Mouse (Mus musculus): Measurements from ENCODE around the gene Lrp10. TPM values are rescaled to one million over a fixed set of nuclear protein-coding genes. Genes with fewer than 3 reads are reported as not detected.
A peak's percentile ranks its signal among the peaks of the same experiment; 100 is the strongest.

Lrp10 gene
- 81.0 and 93.8 TPM in 2 replicates for polyA plus RNA-seq (2012; rRNA removed)

DNA sequence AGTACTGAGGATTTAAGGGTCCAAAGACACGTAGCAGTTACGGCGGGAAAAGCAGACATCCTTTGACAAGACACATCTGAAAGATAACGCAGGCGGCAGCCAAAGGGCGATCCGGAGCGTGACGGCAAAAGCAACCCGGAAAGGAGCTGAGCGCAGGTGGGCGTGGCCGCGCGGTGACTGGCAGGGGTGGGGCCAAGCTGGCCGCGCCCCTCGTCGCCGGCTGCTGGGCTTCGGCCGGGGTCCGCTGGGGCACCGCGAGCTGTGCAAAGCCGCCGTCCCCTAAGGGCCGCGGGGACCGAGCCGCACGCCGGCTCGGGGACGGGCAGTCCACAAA is at the start of gene Lrp10:
Lrp10 (plus strand) TSS at position 179 of the 334 bp plus-strand sequence.
- peak; percentile 89 for DNase-seq (ENCODE audit: low spot score)

DNA sequence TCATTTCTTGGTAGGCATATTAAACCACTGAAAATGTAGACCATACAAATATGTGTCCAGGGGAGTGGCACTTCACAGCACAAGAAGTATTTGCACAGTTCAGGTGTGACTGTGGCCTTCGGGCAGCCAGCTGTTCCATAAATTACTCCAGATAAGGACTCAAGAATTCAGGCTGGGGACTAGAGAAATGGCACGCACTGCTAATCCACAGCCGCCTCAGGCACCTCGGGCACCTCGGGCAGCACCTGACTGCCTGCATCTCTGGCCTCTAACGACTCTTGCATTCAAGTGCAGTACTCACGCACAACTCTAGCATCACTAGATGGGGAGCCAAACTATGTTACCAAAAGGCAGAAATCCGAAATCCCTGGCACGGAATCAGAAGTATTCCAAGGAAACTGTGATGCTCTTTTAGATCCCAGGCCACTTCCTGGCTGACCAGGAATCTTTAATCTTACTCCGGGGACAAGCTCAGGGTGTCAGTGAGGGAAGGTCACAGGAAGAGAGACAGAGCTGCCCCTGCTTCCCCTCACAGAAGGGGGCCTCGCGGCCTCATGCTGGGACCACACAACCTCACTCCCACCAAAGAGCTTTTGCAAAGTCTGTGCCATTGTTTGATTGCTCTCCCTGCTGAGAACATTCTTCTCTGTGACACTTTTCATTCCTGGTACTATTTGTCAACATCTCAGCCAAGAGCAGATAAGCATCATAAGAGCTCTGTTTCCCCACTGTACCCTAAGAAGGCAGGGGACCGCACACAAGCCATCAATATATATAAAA is 48.5 kb upstream of the Lrp10 start:
- DNase-seq (ENCODE audit: low spot score), result no peak

GRCm38 (mm10) chr14:54416229-54416775 is 47.6 kb upstream of the Lrp10 start:
- no peak for DNase-seq (ENCODE audit: low spot score)

GRCm38 (mm10) chr14:54416830-54417229 is 47.1 kb upstream of the Lrp10 start:
- DNase-seq (ENCODE audit: low spot score), result no peak

DNA sequence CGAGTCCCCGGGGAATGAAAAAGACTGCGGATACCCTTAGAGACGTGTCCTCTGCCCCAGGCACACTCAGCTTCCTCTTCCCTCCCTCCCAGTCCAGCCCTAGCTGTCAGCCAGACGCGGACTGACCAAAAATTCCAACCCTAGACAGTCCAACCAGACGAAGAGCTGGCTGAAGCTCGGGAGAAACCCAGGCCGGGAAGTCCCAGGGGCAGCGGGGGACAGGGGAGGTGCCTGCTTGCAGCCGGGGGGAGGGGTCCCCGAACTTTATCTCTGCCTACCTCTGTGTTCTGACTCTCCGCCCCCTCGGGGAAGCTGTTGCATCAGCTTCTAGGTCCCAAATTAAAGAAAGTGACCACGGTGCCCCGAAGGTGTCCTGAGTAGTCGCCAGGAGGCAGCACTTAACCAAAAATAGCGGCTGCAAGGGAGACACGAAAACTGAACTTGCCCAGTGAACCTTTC is 46.3 kb upstream of the Lrp10 start, which contains the start of gene Slc7a7:
Slc7a7 (minus strand) TSS at position 158 of the 459 bp plus-strand sequence.
- no peak for DNase-seq (ENCODE audit: low spot score)

DNA sequence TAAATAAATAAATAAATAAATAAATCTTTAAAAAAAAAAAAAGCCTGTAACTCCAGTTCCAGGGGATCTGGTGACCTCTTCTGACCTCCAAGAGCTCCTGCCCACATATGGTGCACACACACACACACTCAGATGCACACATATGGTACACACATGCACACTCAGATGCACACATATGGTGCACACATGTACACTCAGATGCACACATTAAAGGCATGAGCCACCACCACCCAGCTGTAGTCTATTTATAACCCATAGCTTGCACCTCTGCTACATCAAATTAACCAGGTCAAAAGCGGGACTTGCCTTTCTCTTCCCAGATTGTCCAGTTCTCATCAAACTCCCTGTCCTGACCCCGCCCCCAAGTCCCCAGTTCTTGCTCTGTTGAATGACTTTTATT is 42.9 kb upstream of the Lrp10 start:
- DNase-seq (ENCODE audit: low spot score), result no peak

DNA sequence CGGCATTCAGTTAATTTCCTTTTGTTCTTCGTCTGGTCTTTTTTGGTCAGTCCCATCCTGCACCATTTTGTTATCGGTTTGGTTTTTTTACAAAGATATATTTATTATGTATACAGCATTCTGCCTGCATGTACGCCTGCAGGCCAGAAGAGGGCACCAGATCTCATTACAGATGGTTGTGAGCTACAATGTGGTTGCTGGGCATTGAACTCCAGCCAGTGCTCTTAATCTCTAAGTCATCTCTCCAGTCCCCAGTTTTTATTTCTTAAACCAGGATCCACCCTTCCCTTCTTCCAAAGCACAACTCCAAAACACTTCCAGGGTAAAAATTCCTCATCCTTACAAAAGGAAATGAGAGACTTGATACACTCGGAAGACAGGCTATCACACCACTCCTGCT is 40.5 kb upstream of the Lrp10 start:
- DNase-seq (ENCODE audit: low spot score), result no peak

GRCm38 (mm10) chr14:54424634-54425033 is 39.3 kb upstream of the Lrp10 start:
- DNase-seq (ENCODE audit: low spot score), result no peak

DNA sequence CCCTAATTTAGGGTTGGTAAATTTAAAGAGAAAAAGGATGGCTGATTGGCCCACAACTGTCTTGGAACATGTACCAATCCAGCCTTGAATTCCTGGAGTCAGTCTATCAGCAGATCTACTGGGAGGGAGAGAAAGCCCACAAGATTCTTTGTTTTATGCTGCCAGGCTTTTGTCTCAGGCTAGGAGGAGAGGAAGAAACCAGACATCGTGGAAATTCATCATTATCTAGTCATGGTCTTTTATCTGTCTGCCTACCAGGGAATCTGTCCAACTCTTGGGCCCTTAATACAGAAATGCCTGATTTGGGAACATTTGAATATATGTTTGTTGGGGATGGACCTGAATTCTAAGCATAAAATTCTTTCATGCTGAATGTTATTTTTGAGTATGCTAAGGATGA is 38.4 kb upstream of the Lrp10 start:
- no peak for DNase-seq (ENCODE audit: low spot score)

DNA sequence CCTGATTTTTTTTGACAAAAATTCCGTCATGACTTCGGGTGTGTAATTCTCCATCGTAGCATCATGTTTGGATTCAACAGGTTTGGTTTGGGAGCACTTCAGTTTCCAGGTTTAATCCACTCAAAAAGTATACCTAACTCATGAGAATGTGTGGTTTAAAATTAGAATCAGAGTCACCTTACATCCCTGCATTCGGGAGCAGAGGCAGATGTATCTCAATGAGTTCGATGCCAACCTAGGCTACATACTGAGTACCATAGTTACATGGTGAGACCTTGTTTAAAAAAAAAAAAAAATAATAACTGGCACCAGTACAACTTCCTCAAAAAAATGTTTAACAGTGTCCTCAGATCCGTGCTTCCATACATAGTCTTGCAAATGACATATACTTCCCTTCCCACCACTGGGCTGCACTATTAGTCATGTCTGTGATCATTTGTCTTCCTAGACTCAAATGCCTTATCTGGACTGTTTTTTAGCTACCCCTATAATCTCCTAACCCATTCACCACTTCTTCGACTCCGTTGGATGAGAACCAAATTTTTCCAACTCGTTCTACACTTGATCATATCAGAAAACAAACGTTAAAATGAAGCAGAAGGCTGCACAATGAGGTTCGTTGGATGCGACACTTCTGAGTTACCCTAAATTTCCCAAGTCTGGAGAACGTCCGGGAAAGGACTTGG is 37.8 kb upstream of the Lrp10 start:
- no peak for DNase-seq (ENCODE audit: low spot score)

DNA sequence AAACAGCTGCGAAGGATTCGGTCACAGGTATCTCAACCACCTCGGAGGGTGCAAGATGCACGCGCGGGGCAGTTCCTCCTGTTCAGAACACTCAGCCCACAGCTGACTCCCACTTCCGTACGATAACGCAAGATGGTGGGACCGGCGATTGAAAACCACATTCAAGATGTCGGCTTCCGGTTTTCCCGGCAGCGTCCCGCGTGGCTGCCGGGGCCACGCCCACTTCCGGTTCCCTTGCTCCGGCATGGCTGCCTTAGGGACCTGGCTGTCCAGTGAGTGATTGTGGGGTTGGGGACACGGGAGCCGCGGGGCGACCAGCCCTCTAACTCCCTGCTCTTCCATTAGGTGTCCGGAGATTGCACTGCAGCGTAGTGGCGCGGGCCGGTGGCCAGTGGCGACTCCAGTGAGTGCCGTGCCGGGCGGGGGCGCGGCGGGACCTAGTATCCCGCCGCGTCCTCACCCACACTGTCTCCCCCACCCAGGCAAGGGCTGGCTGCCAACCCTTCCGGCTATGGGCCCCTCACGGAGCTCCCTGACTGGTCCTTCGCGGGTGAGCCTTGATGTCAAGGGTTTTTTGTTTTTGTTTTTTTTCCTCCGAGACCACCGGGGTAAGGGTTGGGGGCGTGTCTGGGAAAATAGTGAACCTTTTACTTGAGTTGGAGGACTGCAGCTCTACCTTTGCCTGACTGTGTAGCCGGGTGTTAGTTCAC is 37.1 kb upstream of the Lrp10 start, which contains the start of gene Mrpl52:
Mrpl52 (plus strand) TSS at position 221 of the 710 bp plus-strand sequence.
- DNase-seq (ENCODE audit: low spot score), result peak; percentile 88

DNA sequence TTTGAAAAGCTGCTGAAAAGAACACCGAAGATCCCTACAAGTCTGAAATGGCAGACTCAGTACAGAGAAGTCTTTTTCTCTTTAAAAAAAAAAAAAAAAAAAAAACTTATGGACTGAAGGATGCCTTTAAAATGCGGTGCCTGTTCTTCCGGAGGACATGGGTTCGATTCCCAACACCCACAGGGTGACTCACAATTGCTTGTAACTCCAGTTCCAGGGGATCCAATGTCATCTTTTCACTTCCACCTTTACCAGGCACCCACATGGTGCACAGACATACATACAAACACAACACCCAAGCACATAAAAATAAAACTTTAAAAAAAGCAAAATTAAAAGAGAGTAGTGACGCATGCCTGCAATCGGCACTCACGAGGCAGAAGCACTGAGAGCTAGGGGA is 36.2 kb upstream of the Lrp10 start:
- DNase-seq (ENCODE audit: low spot score), result no peak

GRCm38 (mm10) chr14:54428421-54428820 is 35.5 kb upstream of the Lrp10 start:
- no peak for DNase-seq (ENCODE audit: low spot score)

DNA sequence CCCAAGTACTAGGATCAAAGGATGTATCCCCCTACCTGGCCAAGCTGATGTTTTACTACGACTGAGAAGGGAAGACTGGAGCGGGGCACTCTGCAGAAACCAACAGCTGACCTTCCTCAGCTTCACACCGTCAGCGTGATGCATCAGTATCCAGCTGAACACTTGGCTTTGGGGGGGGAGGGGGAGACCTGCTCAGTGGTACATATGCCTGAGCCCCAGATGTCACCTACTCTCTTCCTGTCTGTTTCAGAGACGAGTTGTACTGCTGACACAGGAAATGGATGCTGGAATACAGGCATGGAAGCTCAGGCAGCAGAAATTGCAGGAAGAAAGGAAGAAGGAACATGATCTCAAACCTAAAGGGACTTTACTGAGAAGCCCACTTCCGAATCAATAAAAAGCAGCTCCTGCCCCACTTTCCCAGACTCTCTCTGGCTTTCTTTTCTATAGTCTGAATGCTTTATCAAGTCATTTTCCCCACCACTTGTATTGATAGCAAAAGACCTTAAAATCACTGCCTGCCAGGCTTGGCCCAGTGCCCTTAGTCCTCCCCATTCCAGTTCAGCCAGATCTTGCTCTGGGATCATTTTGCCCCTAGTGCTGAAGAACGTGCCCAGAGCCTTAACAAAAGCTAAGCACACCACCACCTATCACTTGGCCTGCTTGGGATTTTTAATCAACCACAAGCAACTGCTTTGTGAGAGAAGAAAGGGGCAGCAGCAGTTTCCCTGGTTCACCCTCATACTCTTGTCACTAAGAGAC is 34.4 kb upstream of the Lrp10 start:
- DNase-seq (ENCODE audit: low spot score), result no peak

DNA sequence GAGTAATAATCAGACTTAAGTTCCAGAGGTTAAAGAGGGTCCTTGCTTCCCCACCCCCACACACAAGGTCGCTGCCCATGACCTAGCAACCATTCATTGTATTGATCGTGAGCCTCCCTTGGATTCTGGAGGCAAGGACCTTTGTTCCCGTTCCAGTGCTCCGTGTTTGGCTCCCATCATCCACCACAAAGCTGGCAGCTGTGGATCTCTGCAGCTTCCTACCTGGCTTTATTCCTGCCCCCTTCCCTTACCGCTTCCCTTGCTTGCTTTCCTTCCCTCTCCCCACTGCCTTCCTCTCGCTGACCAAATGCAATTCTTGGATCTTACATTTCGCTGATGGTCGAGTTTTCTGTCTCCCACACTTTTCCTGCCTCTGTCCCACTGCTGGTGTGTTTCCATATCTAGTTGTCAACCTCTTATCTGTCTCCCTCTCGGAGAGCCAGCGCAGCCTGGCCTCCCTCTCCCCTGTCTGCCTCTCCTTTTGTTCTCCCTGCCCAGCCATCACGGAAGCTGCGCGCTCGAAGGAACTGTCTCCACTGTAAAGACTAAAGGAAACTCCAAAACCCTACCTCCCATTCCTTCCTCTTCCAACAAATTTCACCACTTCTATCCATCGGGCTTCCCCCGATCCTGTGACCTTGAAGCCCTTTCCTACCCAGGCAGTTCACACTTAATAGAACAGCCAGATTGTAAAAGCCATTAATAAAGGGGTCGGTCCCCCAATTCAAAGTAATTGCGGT is 33.4 kb upstream of the Lrp10 start:
- no peak for DNase-seq (ENCODE audit: low spot score)

DNA sequence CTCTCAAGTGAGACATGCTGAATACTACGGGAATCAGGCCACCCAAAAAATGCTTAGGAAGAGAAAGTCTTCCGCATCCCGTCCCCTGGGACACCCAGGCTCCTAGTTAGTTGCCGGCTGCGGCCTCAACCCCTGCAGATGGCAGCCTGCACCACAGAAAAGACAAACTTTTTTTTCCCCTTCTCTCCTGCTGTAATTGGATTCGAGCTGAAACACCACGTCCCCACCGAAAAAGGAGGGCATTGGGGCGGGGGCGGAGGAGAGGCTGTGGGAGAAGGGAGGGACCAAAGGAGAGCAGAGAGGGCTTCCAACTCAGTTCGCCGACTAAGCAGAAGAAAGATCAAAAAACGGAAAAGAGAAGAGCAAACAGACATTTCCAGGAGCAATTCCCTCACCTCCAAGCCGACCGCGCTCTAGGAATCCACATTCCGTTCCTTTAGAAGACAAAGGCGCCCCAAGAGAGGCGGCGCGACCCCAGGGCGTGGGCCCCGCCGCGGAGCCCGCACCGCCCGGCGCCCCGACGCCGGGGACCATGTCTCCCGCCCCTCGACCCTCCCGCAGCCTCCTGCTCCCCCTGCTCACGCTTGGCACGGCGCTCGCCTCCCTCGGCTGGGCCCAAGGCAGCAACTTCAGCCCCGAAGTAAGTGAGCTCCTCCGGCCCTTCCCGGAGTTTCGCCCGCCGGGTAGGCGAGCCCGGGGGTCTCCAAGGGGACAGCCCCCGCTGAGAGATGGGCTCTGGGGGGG is 32.4 kb upstream of the Lrp10 start, which contains the start of gene Mmp14:
Mmp14 (plus strand) TSS at position 279 of the 744 bp plus-strand sequence.
- peak; percentile 52 for DNase-seq (ENCODE audit: low spot score)

DNA sequence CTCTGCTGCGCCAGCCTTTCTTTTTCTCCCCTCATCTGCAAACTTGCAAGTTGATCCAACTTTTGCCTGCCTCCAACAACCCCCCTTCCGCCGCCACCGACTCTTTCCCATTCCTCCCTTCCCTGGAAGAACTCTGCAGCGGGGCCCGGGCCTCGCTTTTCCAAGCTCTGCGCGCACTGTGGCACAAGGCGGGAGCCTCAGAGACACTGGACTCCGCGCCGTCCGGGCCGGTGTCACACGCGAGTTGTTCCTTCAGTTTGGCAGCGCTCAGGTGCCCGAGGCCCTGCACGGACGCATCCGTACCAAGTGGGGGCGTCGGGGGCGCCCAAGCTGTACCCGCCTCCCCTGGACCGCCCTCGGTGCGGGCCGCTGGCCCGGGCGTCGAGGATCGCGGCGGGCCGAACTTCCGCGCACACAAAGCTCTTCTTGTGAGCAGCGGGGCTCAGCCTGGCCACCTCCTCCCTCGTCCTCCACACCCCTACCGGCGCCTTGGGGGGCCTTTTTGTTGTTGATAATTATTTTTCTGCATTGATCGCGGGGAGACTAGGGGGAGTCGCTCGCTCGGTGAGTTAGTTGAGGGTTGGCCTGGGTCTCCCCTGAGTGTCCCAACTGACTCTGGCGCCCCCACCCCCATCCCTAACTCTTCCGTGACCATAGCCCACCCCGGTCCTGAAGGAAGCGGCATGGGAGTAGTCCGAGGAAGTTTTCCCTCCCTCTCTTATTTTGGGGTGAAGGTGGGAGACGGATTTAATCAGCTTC is 31.7 kb upstream of the Lrp10 start:
- peak; percentile 54 for DNase-seq (ENCODE audit: low spot score)

DNA sequence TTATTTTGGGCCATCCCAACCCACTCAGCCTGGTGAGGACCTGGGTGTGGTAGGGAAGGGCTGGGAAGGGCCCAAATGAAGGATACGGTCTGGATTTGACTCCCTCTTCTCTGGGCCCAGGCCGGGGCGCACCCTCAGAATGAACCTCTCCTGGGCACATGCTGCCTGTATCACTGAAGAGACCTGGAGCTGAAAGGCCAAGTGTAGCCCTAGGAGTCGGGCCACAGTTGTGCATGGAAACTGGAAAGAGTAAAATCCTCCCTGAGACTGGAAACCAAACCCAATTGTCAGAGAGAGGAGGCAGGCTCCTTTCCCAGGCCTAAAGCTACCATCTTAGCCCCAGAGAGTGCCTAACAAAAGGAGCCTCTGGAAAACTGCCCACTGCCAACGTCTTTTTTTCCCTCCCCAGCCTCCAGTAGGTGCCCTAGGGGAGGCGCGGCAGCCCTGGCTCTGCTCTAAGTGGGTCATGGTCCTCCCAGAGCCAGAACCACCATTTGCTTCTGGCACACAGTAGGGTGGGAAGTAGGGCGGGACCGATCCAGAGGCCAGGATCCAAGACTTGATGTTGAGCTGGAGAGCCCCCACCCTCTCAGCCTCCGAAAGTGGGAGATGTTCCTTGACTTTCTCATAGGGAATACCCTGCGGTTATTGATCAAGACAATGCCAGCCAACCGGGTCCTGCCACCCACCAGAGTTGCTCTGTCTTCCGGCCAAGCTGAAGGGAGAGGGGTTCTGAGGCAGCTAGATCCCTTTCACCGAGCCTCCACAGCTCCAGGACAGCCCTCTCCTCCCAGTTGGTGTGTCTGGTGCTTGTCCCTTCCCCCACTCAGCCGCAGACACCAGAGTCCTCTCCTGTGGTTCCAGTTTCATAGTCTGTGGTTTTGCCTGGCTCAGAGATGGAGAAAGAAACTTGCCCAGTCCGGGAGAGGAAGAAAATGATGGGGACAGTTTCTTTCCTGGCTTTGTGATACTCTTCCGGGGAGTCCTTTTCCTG is 30.8 kb upstream of the Lrp10 start:
- DNase-seq (ENCODE audit: low spot score), result no peak

Measured in urinary bladder, adult 2 months (tissue).